Mouse (Mus musculus) spleen, adult 18-20 months (tissue): ENCODE measurements around the gene Vps11.
A peak's percentile ranks its signal among the peaks of the same experiment; 100 is the strongest.
"Not testable (repeated sequence)": the region's sequence is repeated elsewhere in the genome, so short reads cannot be mapped to it uniquely, and the experiment has no call there.

Experiments used
- DNase-seq, 2 experiments: peaks; one replicate each; pipeline ENCODE4 v3.0.0; 2022; ENCODE audit warnings: mixed read lengths in 2 of 2

Vps11 gene

DNA sequence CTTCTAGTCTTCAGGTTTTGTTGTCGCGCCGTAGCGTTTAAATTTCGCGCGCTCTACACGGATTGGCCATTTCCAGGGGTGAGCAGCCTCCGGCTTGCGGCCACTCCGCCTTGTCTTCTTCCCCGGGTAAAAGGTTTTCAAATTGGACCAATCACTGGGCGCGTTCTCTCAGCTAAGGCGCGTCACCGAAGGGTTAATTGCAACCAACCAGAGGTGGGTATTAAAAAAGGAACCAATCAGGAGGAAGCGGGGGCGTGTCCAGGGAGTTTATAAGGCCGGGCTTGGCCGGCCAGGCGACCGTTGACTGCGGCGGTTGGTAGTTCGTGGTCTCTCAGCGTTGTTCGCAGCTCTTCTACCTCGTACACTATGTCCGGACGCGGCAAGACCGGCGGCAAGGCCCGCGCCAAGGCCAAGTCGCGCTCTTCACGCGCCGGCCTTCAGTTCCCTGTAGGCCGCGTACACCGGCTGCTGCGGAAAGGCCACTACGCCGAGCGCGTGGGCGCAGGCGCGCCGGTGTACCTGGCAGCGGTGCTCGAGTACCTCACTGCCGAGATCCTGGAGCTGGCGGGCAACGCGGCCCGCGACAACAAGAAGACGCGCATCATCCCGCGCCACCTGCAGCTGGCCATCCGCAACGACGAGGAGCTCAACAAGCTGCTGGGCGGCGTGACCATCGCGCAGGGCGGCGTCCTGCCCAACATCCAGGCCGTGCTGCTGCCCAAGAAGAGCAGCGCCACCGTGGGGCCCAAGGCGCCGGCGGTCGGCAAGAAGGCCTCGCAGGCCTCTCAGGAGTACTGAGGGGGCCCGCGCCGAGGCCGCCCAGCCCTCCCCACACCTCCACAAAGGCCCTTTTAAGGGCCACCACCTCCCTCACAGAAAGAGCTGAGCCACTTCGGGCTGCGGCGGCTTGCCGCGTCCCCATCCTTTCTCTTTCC is 26.8 kb downstream of the Vps11 start, which contains the start of gene H2afx:
H2afx (plus strand) TSS at position 299 of the 935 bp plus-strand sequence.
- peak; percentile 94 to 95 for DNase-seq

DNA sequence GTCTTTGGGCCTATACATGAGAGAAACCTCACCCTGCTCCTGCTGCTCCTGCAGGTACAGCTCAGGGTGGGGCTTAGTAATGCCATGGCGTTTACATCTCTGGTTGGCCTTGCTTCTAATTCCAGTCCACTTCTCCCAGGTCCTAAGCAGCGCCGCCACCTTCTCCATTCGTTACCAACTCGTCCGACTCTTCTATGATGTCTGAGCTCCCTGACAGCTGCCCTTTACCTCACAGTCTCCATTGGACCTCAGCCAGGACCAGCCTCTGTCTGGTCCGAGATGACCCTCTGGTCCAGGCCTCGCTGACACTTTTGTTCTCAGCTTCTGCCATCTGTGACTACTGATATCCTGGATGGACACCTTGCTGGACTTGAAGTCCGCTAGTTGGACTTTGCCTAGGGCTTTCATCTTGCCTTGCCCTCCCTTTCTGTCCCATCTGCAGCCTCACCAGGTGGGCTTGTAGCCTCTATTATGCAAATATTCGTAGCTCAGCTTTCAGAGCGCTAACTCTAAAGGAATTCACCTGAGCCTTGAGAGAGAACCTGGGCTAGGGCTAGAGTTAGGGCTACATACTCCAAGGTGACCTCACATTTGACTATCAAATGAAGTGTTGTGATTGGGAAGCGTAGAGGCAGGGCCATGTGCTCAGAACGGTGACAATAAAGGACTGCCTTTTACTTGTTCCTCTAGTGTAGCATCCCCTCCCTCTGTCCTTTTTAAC is 28.4 kb downstream of the Vps11 start:
- no peak for DNase-seq

DNA sequence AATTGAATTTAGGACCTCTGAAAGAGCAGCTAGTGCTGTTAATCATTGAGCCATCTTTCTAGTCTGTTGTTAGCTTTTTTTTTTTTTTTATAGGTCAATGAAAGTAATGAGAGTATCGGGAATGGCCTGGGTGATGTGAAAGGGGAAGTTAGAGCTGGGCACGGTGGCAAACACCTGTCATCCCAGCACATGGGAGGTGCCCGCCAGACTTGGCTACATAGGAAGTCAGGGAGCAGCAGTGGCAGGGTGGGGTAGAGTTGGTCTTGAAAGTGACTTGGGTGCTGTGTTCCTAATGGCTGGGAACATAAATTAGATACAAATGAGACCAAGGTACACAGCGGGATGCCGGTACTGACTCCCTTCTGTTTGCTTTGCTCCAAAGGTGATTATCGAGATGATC is 30.7 kb downstream of the Vps11 start:
- DNase-seq = no peak

DNA sequence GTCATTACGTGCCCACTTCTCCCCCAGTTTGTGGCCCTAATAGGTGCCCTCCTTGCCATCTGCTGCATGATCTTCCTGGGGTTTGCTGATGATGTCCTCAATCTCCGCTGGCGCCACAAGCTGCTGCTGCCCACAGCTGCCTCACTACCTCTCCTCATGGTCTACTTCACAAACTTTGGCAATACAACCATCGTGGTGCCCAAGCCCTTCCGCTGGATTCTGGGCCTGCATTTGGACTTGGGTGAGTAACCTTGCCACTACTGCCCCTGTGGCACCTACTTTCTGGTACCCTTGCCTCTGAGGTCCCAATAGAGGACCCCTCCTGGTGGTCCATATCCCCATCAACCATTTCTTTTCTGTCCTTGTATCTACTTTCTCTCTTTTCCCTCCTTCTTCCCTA is 33.5 kb downstream of the Vps11 start:
- DNase-seq = no peak

DNA sequence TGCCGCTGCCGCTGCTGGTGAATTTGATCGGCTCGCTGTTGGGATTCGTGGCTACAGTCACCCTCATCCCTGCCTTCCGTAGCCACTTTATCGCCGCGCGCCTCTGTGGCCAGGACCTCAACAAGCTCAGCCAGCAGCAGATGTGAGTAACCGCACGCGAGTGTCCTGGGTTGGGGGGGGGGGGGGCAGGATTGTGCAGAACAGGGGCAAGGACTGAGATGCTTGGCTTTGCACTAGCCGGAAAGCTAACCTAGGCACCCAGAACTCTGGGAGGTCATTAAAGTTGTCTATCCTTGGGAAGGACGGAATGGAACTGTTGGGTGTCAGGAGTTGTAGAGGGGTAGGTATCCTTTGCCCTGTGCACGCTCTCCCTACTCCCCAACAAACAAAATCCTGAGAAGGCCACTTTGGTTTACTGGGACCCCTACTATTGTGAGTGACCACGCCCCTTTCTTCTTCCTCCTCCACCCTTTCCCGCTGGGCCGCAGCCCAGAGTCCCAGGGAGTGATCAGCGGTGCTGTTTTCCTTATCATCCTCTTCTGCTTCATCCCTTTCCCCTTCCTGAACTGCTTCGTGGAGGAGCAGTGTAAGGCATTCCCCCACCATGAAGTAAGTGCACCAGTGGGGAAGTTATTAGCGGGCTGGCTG is 34.3 kb downstream of the Vps11 start:
- DNase-seq = no peak

DNA sequence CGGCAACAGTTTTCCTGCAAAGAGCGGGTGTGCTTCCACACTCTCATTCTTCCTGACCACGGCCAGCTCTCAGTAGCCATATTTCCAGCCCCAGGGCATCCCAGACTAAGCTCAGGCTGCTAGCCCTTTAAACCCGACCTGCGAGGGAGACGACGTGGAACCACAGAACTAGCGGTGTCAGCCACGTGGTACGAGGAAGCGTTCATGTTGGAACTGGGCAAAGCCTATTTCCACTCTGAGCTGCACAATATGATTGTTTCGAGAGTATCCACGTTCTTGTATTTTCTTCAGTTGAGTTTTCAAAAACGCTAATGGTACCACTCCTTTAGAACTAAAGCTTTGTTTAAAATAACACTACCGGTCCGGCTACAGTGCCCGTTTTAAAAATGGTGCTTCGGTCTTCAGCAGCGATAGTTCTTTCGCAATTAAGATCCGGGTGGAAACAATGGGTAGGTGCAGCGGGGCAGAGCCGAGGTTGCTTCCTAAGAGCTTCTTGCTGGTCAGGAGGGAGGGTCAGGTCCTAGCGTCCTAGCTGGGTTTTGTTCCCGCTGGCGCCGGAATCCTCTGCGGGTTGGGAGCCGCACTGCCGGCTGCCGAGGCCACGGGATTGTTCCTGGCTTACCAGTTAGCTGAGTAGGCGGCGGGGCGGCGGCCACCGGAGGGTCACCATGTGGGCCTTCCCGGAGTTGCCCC is 35.0 kb downstream of the Vps11 start:
- peak; percentile 58 to 70 for DNase-seq

DNA sequence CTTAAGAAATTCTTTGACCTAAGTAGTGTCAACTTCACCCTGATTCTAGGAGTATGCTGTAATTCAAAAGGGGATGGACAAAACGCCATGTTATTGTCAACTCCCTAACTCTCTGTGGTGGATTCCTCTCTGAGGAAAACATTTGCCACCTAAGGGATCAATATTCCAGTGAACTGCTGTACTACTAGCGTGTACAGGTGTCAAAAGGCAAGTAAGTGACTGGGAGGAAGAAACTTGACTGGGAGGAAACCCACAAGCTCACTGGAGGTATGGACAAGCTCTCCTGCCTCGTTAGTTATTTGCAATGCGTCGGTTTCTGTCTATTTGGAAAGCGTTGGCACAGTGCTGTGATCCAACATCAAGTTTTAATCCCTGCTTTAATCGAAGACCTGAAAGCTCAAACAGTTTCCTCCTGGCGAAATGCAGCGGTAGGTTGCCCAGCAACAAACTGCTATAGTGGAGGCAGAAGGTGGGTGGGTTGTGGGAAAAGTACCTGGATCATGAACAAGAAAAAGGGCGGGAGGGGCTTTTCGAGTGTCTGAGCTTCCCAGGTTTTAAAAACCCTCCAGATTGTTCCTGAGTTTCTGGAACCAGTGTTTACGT is 35.6 kb downstream of the Vps11 start, which contains the start of gene Dpagt1:
Dpagt1 (plus strand) TSS at position 252 of the 603 bp plus-strand sequence.
- no peak for DNase-seq

DNA sequence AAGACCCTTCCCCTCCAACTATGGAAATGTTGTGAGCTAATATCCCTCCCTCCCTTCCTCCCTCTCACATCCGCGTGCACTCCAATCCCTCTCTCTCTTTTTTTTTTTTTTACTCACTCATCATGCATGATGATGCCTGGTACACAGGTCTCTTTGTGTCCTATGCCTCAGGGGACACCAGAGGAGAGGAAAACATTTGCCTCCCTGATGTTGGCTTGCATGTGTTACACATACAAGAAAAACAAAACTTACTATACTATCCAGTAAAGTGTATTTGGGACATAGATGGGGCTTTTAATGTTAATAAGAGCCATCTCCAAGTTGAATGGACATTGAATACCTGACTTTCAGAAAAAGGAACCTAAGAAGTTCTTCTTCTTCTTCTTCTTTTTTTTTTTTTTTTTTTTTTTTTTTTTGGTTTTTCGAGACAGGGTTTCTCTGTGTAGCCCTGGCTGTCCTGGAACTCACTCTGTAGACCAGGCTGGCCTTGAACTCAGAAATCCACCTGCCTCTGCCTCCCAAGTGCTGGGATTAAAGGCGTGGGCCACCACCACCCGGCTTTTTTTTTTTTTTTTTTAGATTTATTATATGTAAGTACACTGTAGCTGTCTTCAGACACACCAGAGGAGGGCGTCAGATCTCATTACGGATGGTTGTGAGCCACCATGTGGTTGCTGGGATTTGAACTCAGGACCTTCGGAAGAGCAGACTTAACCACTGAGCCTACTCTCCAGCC is 36.3 kb downstream of the Vps11 start:
- not testable (repeated sequence) for DNase-seq

DNA sequence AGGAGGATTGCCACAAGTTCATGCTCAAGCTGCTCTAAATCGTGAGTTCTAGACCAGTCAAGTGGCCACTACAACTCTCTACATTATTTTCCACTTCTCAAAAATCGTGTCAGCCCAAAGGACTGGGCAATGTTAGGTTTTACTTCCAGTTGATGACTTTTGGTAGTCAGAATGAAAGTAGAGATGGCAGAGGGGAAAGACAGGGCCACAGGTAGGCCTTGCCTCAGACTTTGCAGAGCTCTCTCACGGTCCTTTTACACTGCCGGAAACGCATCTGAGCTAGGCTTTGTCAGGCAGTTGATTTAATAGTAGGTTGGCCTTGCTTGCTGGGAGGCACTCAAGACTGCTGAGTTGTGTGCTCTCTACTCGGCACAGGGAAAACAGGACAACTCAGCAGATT is 37.3 kb downstream of the Vps11 start:
- DNase-seq = no peak

DNA sequence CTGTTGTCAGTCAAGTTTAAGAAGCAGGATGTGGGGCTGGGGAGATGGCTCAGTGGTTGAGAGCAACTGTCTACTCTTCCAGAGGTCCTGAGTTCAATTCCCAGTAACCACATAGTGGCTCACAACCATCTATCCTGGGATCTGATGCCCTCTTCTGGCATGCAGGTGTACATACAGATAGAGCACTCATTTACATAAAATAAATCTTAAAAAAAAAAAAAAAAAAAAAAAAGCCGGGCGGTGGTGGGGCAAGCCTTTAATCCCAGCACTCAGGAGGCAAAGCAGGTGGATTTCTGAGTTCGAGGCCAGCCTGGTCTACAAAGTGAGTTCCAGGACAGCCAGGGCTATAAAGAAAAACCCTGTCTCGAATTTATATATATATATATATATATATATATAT is 37.8 kb downstream of the Vps11 start:
- not testable (repeated sequence) for DNase-seq

DNA sequence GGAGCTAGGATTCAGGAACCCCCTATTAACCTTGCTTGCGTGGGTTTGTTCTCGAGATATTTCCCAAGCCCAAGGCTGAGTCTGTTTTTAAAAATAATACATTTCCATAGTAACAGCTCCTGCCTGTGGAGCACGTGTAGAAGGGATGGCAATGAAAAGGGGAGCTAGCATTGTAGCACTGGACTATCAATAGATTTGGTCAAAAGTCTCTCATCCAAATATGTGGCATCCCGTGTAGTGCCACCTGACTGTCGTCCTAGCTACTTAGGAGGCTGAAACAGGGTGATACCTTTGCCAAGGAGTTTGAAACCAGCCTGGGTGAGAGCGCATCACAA is 40.7 kb downstream of the Vps11 start:
- DNase-seq = no peak

DNA sequence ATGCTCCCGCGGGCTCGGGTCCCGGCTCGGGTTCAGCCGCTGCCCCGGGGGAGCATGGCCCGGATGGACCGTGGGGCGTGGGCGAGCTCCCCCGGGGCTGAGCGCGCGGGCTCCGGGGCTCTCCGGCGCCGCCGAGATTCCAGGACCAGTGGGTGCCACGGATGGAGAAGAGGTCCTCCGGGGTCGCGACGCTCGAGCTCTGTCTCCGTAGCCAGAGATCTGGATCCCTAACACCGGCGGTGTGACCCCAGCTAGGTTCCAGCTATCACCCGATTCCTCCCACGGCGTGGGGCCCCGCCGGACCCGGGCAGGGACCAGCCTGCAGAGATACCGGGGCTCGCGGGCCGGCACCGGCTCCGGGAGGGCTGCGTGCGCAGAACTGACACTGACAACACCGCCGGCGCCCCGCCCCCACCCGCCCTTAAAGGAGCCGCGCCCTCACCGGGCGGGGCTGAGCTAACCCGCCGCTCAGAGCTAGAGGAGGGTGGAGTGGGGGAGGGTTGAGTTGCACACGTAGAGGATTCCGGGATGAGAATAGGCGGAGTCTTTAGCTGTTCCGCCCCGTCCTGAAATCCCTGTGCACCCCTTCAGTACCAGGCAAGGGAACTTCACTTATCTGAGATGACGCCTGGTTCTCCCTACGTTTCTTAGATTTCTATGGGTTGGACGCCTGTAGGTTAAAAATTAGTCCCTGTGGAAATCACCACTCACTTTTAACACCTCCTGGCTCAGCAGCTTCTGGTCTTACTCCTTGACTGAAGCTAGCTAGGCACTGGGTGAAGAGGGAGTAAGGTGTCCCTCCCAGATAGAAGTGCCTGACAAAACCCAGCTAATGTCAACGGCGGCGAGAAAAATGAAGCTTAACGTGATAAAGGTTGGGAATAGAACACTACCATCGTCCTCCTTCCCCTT is 41.3 kb downstream of the Vps11 start, which contains the start of gene C2cd2l:
C2cd2l (minus strand) TSS at position 399 of the 912 bp plus-strand sequence.
- DNase-seq = peak; percentile 79

DNA sequence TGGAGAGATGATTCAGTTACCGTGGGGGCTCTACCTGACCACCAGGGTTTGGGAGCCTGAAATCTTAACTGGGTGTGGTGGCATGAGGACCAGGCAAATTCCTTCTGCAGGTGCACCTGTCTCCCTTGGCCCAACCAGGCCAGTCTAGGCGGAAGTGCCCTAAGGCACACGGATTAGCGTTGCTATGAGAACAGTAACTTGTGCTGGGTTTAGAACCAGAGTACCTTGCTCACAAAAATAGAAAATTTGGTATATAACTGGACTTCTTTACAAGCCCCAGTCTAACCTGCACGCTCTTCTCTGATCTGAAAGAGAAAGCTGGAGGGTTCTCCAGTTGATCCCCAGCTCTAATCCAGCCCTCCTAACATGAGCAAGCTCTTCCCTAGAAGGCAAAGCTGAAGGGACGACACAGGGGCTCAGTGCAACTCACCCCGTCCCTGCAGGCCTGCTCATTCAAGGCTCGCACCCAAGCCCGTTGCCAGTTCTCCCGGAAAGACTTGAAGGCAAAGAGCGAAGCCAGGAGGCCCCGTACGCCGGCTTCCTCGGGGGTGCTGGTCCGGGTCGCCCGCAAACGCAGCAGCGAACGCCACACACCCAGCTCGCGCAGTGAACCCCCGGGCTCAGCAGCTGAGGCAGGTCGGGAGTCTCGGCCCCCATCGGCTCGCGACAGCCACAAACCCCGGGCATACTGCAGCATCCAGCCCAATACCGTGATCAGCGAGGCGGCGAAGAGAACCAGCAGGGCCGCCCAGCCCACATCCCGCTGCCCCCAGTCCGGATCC is 42.2 kb downstream of the Vps11 start:
- DNase-seq = peak in 1 of 2 experiments; percentile 34

DNA sequence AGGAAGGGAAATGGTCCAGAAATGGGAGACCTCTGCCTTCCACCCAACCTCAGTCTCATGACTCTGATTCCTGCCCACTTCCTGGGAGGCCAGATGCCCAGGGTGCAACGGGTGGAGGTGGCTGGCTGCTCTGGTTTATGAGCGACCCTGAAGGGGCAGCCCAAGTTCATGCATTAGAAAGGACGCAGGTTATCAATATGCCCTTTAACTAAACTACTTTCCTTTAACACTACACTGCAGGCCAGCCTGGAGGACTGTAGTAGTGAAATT is 42.7 kb downstream of the Vps11 start:
- DNase-seq = no peak

DNA sequence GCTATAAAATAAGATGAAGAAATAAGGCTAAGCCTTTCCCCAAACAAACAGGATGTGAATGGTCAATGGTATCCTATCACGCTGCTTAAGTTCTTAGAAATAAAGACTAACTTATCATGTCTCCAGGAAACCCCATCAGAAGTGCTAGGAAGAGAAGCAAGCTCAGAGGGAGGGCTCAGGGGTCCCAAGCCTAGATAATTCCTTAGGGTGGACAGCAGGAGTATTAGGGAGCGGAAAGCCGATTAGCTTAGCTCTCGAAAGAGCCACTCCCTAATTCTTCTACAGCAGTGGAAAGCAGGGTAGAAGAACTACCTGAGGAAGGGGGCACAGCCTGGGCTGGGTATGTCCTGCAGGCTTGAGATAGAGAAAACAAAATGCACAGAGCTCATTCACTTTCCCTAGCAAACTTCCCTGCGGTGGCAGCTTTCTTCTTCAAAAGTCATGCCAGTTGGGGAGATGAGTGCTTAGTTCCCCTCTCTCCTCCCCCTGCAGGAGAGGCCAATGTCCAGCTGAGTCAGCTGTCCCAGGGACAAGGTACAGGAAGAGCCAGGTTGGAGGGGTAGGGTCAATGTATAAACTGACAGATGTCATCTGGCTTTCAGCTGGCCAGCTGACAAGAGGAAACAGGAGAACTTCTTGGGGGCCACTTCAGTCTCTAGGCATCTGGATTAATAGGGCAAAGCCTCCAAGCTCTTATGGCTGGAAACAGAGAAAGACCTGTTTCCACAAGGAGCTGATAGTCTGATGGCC is 43.2 kb downstream of the Vps11 start:
- no peak for DNase-seq

DNA sequence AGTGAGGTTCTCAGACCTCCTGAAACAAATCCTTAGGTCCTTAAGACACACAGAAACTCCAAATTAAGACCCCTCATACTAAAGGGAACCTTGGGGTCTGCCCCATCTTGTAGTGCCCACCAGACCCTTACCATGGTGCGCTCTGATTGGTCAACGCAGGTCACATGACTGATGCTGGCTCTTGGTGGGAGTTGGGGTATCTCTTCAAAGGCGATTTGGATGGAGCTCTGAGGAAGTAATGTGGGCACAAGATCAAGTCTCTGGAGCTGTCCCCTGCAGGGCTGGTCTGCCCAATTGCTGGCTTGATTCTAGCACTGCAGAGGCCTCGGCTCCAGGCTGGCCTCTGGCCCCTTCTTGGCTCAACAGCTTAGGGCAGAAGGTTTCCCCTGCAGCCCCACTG is 44.0 kb downstream of the Vps11 start:
- no peak for DNase-seq

DNA sequence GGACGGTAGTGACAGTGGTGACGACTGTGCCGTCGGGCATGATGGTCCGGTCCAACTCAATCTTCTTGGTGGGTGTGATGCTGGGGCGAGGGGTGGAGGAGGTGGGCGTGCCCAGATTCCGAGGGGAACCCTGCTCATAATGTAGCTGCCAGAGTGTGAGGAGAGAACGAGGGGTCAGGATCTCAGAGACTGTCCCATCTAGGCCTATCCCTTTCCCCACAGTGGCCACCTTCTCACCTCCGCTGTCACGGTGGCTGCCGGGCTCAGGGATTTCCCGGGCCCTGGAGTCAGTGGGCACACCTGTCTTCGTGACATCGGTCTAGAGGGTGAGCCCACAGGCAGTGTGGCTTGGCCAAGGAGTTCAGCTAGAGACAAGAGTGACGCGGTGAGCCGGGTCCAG is 46.6 kb downstream of the Vps11 start:
- no peak for DNase-seq

DNA sequence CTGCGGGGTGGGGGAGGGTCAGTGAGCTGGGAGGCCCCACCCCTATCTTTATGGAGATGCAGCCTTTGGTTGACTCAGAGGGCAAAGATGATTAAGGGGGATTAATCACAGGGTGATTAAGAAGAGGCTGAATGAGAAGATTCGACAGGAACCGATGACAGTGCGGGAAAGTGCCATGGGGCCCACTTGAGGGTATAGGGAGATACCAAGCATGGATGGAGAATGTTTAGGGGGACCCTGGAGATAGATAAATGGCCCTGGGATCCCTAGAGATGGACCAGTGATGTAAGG is 47.3 kb downstream of the Vps11 start:
- no peak for DNase-seq
